Mouse (Mus musculus) liver, embryonic 11.5 days (tissue): ENCODE measurements around the gene Cbln3. TPM values are rescaled to one million over a fixed set of nuclear protein-coding genes. Genes with fewer than 3 reads are reported as not detected.

Experiments used
- ATAC-seq: fragments of 200-750 bp; cut with Nextera tagmentation; replicated peaks from 2 replicates; pipeline ENCODE4 v1.8.0; 2017; ENCODE audit warnings: moderate number of reproducible peaks, mild to moderate bottlenecking, moderate TSS enrichment, moderate library complexity; ENCODE audit not compliant: low FRiP score
- DNase-seq: peaks from one replicate; pipeline ENCODE4 v3.0.0-alpha.2; 2017; ENCODE audit warnings: low spot score
- H3K27ac ChIP-seq: fragments of 300-500 bp; sonication (generic); 2 replicates; pipeline ENCODE4 v1.5.1; 2014; ENCODE audit warnings: mild to moderate bottlenecking, low read depth, low read length, control low read depth
- H3K27me3 ChIP-seq: fragments of 300-500 bp; sonication (generic); replicated peaks from 2 replicates; pipeline ENCODE4 v1.6.1; 2014; ENCODE audit warnings: low read length, mixed read lengths; ENCODE audit not compliant: control insufficient read depth, insufficient read depth
- H3K36me3 ChIP-seq: fragments of 300-500 bp; sonication (generic); 2 replicates; pipeline ENCODE4 v1.6.1; 2014; ENCODE audit warnings: mild to moderate bottlenecking, low read length, moderate library complexity, mixed read lengths; ENCODE audit not compliant: control insufficient read depth, insufficient read depth
- H3K4me1 ChIP-seq: fragments of 300-500 bp; sonication (generic); replicated peaks from 2 replicates; pipeline ENCODE4 v1.6.1; 2014; ENCODE audit warnings: low read length, mixed read lengths; ENCODE audit not compliant: control insufficient read depth, insufficient read depth
- H3K4me2 ChIP-seq: fragments of 300-500 bp; sonication (generic); 2 replicates; pipeline ENCODE4 v1.6.1; 2014; ENCODE audit warnings: mild to moderate bottlenecking, control low read depth, moderate library complexity
- H3K4me3 ChIP-seq: fragments of 300-500 bp; sonication (generic); 2 replicates; pipeline ENCODE4 v1.5.1; 2014; ENCODE audit warnings: low read depth, low read length, control low read depth
- H3K9ac ChIP-seq: fragments of 300-500 bp; sonication (generic); 2 replicates; pipeline ENCODE4 v1.6.1; 2014; ENCODE audit warnings: low read depth, low read length, control low read depth
- H3K9me3 ChIP-seq: fragments of 300-500 bp; sonication (generic); 2 replicates; pipeline ENCODE4 v1.6.1; 2016; ENCODE audit warnings: low read length, inconsistent platforms, mixed read lengths; ENCODE audit not compliant: control insufficient read depth
- WGBS: fragments of 180-500 bp; shearing (Covaris S2); extraction: QIAGEN DNeasy Blood & Tissue Kit; methylation state at CpG from one replicate; pipeline ENCODE4 v1.1.7; 2014; 5-methylcytosine and 5-hydroxymethylcytosine counted together
- polyA plus RNA-seq: library from polyadenylated mRNA; unstranded; fragments of >200 nt; fragmentation: Nextera tagmentation; extraction: Ambion mirVana; gene quantifications from 2 replicates; pipeline ENCODE4 v1.2.1, GENCODE M21; 2014

Gene Cbln3
- polyA plus RNA-seq, 1 experiment from 2014 or later = 0.47 TPM

DNA sequence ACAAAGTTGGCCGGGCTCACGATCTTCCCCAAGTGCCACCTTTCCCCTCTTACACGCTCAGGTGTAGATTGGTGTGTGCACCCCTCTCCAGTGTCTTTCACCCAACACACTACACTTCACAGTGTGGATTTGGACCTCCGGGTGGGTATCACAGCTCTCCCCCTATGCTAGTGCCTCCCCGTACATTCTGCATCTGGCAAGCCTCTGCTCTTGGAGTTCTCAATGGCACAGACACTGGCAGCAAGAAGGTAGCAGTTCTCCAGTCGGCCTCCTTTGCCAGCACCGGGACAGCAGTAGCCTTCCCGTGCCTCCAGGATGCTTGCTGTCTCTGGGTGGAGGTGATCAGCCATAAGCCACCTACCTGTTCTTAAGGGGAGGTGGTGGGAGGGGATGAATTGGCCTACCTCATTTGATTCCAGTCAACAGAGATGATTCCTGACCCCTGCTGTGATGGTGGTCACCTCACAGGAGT, 10.9 kb downstream of the Cbln3 start:
- no peaks in the 10 kb centered on the region for H3K27me3 ChIP-seq
- peak overlapping the region; percentile 76 for H3K4me2 ChIP-seq
- ATAC-seq (no peak), DNase-seq (no peak)
- WGBS = 76% methylated on average over 8 of the region's 8 CpGs
- H3K4me3 ChIP-seq = no peak overlapping the region
- no peaks in the 10 kb centered on the region for H3K9me3 ChIP-seq
- peaks cover 10% of the 10 kb centered on the region for H3K4me1 ChIP-seq
- no peak overlapping the region for H3K27ac ChIP-seq
- H3K9ac ChIP-seq = no peak overlapping the region
- H3K36me3 ChIP-seq = peaks cover 27% of the 10 kb centered on the region

DNA sequence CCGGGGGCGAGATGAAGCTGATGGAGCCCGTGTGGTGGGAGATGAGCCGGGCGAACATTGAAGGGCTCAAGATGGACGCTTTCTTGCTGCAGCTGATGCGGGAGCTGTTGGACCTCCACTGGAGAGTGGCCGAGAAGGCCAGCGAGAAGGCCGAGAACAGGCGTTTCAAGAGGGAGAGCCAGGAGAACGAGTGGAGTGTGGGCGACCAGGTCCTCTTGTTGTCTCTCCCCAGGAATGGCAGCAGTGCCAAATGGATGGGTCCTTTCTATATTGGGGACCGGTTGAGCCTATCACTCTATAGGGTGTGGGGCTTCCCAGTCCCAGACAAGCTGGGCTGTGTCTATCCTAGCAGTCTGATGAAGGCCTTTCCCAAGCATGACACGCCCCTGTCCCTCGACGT, 11.6 kb downstream of the Cbln3 start:
- Histone ChIP-seq H3K36me3 (peaks cover 32% of the 10 kb centered on the region), H3K4me1 (peaks cover 6% of the 10 kb centered on the region), H3K27ac (no peak overlapping the region), H3K4me3 (no peak overlapping the region), H3K4me2 (no peak overlapping the region), H3K9me3 (no peaks in the 10 kb centered on the region), H3K9ac (no peak overlapping the region), H3K27me3 (no peaks in the 10 kb centered on the region)
- 86% methylated on average over 17 of the region's 17 CpGs for WGBS
- DNase-seq (no peak), ATAC-seq (no peak)

DNA sequence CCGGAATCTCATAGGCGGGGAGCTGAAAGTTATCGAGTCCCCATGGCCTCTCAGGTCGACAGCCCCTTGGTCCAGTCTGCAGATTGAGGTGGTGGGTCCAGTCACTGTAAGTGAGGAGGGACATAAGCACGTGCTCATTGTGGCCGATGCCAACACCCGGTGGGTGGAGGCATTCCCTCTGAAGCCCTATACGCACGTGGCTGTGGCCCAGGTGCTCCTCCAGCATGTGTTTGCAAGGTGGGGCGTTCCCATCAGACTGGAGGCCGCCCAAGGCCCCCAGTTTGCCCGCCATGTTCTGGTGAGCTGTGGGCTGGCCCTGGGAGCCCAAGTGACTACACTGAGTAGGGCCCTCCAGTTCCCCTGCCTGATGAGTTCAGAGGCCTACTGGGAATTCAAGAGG, 12.2 kb downstream of the Cbln3 start:
- DNase-seq = no peak
- H3K27me3 ChIP-seq = no peaks in the 10 kb centered on the region
- no peaks in the 10 kb centered on the region for H3K9me3 ChIP-seq
- peaks cover 6% of the 10 kb centered on the region for H3K4me1 ChIP-seq
- peaks cover 32% of the 10 kb centered on the region for H3K36me3 ChIP-seq
- no peak overlapping the region for H3K4me3 ChIP-seq
- ATAC-seq = no peak
- no peak overlapping the region for H3K9ac ChIP-seq
- H3K4me2 ChIP-seq = no peak overlapping the region
- 89% methylated on average over 12 of the region's 12 CpGs for WGBS
- H3K27ac ChIP-seq = no peak overlapping the region

DNA sequence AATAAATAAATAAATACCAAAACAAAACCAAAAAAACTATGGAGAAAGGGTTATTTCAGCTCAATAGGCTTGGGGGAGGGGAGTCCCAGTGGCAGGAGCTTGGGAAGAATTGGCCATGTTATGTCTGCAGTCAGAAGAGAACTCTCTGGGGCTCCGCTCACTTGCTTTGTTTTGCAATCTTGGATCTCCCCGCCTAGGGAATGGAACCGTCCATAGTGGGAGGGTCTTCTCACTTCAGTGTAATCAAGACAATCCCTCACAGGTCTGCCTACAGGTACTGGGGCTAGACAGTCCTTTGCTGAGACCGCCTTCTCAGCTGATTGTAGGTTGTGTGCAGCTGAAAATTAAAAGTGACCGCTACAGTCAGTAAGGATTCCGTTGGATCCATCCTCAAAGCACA, 14.7 kb downstream of the Cbln3 start:
- H3K36me3 ChIP-seq = peaks cover 37% of the 10 kb centered on the region
- no peak overlapping the region for H3K27ac ChIP-seq

DNA sequence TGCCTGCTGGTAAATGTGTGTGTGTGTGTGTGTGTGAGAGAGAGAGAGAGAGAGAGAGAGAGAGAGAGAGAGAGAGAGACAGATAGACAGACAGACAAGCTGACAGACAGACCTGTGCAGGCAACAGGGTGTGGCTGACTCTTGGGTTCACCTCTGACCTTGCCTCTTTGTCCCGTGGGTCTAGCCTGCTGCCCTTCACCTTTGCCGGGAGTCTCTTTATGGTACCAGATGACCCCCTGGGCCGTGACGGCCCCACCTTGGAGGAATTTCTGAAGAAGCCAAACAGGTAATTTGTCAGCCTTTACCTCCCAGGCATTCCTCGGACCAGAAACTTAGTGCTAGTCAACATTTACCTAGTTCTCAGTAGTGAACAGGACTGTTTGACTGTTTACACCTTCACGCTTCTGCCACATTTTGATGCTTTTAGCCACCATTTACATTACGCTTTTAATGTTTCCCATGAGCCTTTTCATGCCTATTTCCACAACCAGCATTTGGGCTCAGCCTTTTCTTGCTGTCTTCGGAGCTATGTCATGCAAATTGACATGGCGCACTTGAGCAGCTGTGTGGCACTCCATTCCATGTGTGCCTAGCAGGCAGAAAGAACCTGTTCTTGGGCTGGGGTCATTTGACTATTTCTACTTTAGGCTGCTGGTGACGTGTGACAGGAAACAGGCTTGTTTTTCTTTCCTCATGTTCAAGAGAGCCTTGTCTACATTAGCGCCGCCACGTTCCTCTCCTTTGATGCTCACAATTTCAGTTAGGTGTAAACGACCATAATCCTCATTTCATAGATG, 15.8 kb downstream of the Cbln3 start:
- 86% methylated on average over 14 of the region's 14 CpGs for WGBS
- Histone ChIP-seq H3K4me2 (no peak overlapping the region), H3K27ac (no peak overlapping the region), H3K9ac (no peak overlapping the region), H3K36me3 (peaks cover 42% of the 10 kb centered on the region), H3K4me3 (no peak overlapping the region), H3K9me3 (no peaks in the 10 kb centered on the region), H3K4me1 (no peaks in the 10 kb centered on the region; the same call in 1 of the 2 replicates), H3K27me3 (no peaks in the 10 kb centered on the region)
- DNase-seq (no peak), ATAC-seq (no peak)

More for the DNA sequence above, 14.7 kb downstream of the Cbln3 start:
- ATAC-seq (no peak), DNase-seq (no peak)
- no peaks in the 10 kb centered on the region for H3K9me3 ChIP-seq
- WGBS = 88% methylated on average over 6 of the region's 6 CpGs
- H3K4me1 ChIP-seq = peaks cover 6% of the 10 kb centered on the region
- H3K4me2 ChIP-seq = no peak overlapping the region
- no peaks in the 10 kb centered on the region for H3K27me3 ChIP-seq
- H3K4me3 ChIP-seq = no peak overlapping the region
- no peak overlapping the region for H3K9ac ChIP-seq

DNA sequence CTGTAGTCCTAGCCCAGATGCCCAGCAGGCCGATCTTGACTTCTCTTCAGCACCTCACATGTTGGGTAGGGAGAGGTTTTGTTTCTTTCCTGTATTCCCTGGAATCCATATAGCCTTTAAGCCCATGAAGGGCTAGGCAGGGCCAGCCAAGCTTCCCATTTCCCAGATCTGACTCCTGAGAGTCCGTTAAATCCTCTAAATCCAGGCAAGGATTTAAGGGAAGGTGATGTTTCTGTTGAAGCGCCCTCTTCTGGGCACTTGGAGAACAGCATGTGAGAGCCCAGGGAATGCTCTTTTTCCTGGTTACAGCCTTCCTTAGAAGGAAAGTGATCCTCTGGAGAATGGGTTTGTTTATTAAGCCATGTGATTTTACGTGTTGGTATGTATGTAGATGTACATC, 17.2 kb downstream of the Cbln3 start:
- no peak overlapping the region for H3K9ac ChIP-seq
- H3K27ac ChIP-seq = no peak overlapping the region
- DNase-seq (no peak), ATAC-seq (no peak)
- H3K27me3 ChIP-seq = no peaks in the 10 kb centered on the region
- H3K4me2 ChIP-seq = no peak overlapping the region
- WGBS = 40% methylated on average over 4 of the region's 4 CpGs
- no peaks in the 10 kb centered on the region for H3K9me3 ChIP-seq
- no peak overlapping the region for H3K4me3 ChIP-seq
- H3K4me1 ChIP-seq = peaks cover 5% of the 10 kb centered on the region; the same call in 1 of the 2 replicates
- peaks cover 40% of the 10 kb centered on the region for H3K36me3 ChIP-seq

DNA sequence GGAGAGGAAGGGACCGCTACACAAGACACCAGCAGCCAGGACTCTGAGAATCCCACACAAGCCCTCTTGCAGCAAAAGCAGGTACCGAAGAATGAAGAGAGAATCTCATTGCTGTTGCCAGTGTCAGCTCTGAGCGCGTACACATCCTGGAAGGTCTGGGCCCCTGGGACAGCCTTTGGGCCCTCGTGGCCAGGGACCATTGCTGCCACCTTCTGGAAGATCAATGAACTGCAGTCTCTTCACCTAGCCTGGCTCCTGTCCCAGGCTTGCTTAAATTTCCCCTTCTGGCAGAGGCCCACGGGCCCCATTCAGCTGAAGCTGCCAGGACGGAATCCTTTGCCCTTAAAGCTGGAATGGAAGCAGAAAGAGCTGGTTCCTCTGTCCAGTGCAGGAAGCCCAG, 20.4 kb downstream of the Cbln3 start:
- WGBS = 41% methylated on average over 7 of the region's 7 CpGs
- peak; percentile 40; the same call in 1 of the 2 replicates for ATAC-seq
- Histone ChIP-seq H3K36me3 (peaks cover 21% of the 10 kb centered on the region; the same call in 1 of the 2 replicates), H3K9me3 (no peaks in the 10 kb centered on the region), H3K4me1 (peaks cover 16% of the 10 kb centered on the region), H3K4me3 (no peak overlapping the region), H3K9ac (no peak overlapping the region), H3K4me2 (no peak overlapping the region), H3K27ac (no peak overlapping the region), H3K27me3 (no peaks in the 10 kb centered on the region)
- DNase-seq = peak; percentile 75

DNA sequence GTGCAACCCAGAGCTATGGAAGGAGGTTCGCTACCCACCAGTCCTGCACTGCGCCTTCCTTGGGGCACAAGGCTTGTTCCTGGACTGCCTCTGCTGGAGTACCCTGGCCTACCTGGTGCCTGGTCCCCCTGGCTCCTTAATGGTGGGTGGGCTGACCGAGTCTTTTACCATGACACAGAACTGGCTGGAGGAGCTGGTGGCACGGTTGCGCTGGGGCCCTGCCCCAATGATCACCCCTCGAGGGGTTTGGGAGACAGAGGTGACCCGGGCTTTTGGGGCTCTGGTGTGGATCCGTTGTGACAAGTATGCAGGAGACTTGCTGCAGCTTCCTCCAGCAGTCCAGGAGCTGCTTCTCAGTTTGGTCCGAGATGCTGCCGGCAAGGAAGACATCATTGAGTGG, 21.2 kb downstream of the Cbln3 start:
- ATAC-seq (no peak), DNase-seq (no peak)
- H3K4me1 ChIP-seq = peaks cover 16% of the 10 kb centered on the region
- no peak overlapping the region for H3K4me3 ChIP-seq
- no peak overlapping the region for H3K9ac ChIP-seq
- H3K36me3 ChIP-seq = peaks cover 16% of the 10 kb centered on the region; the same call in 1 of the 2 replicates
- no peak overlapping the region for H3K4me2 ChIP-seq
- 90% methylated on average over 10 of the region's 10 CpGs for WGBS
- H3K27ac ChIP-seq = no peak overlapping the region
- H3K27me3 ChIP-seq = no peaks in the 10 kb centered on the region
- no peaks in the 10 kb centered on the region for H3K9me3 ChIP-seq

DNA sequence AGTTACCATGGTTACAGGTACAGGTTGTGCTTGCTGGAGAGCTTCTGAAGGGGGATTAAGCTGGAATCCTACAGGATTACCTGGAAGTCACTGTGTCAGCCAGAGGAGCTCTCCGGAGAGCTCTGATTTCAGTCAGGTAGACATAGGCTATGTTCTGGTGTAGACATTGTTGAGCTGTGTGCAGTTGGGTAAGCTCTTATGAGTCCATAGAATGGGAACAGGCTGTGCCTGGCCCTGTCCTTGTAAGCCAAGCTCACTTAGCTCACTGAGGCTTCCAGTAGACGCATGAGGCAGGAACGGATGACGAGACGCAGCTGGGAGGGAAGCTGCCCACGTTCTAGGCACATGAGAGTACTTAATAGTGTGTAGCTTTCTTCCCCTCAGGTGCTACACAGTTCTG, 22.0 kb downstream of the Cbln3 start:
- H3K4me1 ChIP-seq = peaks cover 20% of the 10 kb centered on the region
- no peaks in the 10 kb centered on the region for H3K27me3 ChIP-seq
- no peaks in the 10 kb centered on the region for H3K9me3 ChIP-seq
- no peak overlapping the region for H3K4me2 ChIP-seq
- DNase-seq = no peak
- no peak overlapping the region for H3K27ac ChIP-seq
- WGBS = 87% methylated on average over 6 of the region's 6 CpGs
- no peak for ATAC-seq
- no peak overlapping the region for H3K9ac ChIP-seq
- H3K4me3 ChIP-seq = no peak overlapping the region
- H3K36me3 ChIP-seq = peaks cover 13% of the 10 kb centered on the region; the same call in 1 of the 2 replicates
